Mouse (Mus musculus): ENCODE results near the gene Pabpc1l. TPM values are rescaled to one million over a fixed set of nuclear protein-coding genes. Genes with fewer than 3 reads are reported as not detected.

Pabpc1l gene
- total and polyA plus RNA-seq, 3 experiments = 0.32 to 0.90 (median 0.63) TPM

GRCm38 (mm10) chr2:164006932-164007331, 18.3 kb upstream of the Pabpc1l start:
- Histone ChIP-seq H3K79me2 (replicated peaks; ENCODE audit: control insufficient read depth, insufficient read depth, low read length) (peaks cover 31% of the 10 kb centered on the region), H3K4me3 (no peak overlapping the region), H3K27me3 (ENCODE audit: control insufficient read depth, insufficient read depth, low read length) (no peaks in the 10 kb centered on the region), H3K36me3 (ENCODE audit: control insufficient read depth, insufficient read depth, low read length) (peaks cover 24% of the 10 kb centered on the region), H3K9ac (ENCODE audit: low read depth, low read length) (no peak overlapping the region), H3K27ac (0 out of 2 replicates have a peak overlapping the region, but pooled peaks have one; percentile 28), H3K4me1 (ENCODE audit: control insufficient read depth, insufficient read depth, low read length) (peaks cover 28% of the 10 kb centered on the region)
- no peak for TF ChIP-seq CTCF (IDR thresholded peaks at IDR 0.05)
- no peak for TF ChIP-seq EP300 (IDR thresholded peaks at IDR 0.05; ENCODE audit: insufficient read depth, low read depth, low read length)
- no peak for TF ChIP-seq POLR2A (IDR thresholded peaks at IDR 0.05; ENCODE audit: insufficient read depth, low read depth, low read length)
- DNase-seq = peak; percentile 39 to 45
- intact Hi-C loops (cut with DNase I) = no loop called here
- 51% methylated on average over 10 of the region's 10 CpGs for WGBS

GRCm38 (mm10) chr2:164007547-164007946, 17.7 kb upstream of the Pabpc1l start:
- Histone ChIP-seq H3K27me3 (ENCODE audit: control insufficient read depth, insufficient read depth, low read length) (no peaks in the 10 kb centered on the region), H3K79me2 (replicated peaks; ENCODE audit: control insufficient read depth, insufficient read depth, low read length) (peaks cover 27% of the 10 kb centered on the region), H3K36me3 (ENCODE audit: control insufficient read depth, insufficient read depth, low read length) (peaks cover 29% of the 10 kb centered on the region), H3K9ac (ENCODE audit: low read depth, low read length) (no peak overlapping the region), H3K4me1 (ENCODE audit: control insufficient read depth, insufficient read depth, low read length) (peaks cover 28% of the 10 kb centered on the region), H3K27ac (no peak overlapping the region), H3K4me3 (no peak overlapping the region)
- WGBS = 84% methylated on average over 8 of the region's 8 CpGs
- DNase-seq = no peak
- TF ChIP-seq POLR2A (IDR thresholded peaks at IDR 0.05; ENCODE audit: insufficient read depth, low read depth, low read length) (no peak), EP300 (IDR thresholded peaks at IDR 0.05; ENCODE audit: insufficient read depth, low read depth, low read length) (no peak), CTCF (IDR thresholded peaks at IDR 0.05) (no peak)
- intact Hi-C loops (cut with DNase I) = no loop called here

- Histone ChIP-seq H3K27ac (no peak overlapping the region), H3K4me1 (ENCODE audit: control insufficient read depth, insufficient read depth, low read length) (peaks cover 25% of the 10 kb centered on the region), H3K79me2 (replicated peaks; ENCODE audit: control insufficient read depth, insufficient read depth, low read length) (peaks cover 25% of the 10 kb centered on the region), H3K27me3 (ENCODE audit: control insufficient read depth, insufficient read depth, low read length) (no peaks in the 10 kb centered on the region), H3K36me3 (ENCODE audit: control insufficient read depth, insufficient read depth, low read length) (peaks cover 33% of the 10 kb centered on the region), H3K4me3 (no peak overlapping the region), H3K9ac (ENCODE audit: low read depth, low read length) (no peak overlapping the region)
- no peak for DNase-seq
- WGBS = 66% methylated on average over 2 of the region's 2 CpGs
- TF ChIP-seq CTCF (IDR thresholded peaks at IDR 0.05) = no peak
- no peak for TF ChIP-seq EP300 (IDR thresholded peaks at IDR 0.05; ENCODE audit: insufficient read depth, low read depth, low read length)
- no peak for TF ChIP-seq POLR2A (IDR thresholded peaks at IDR 0.05; ENCODE audit: insufficient read depth, low read depth, low read length)
- intact Hi-C loops (cut with DNase I) = no loop called here
Observed at GRCm38 (mm10) chr2:164007987-164008545, 17.2 kb upstream of the Pabpc1l start.

GRCm38 (mm10) chr2:164009227-164009626, 16.0 kb upstream of the Pabpc1l start:
- H3K36me3 ChIP-seq (ENCODE audit: control insufficient read depth, insufficient read depth, low read length) = peaks cover 34% of the 10 kb centered on the region
- H3K27ac ChIP-seq = peak overlapping the region; percentile 49
- no peak for TF ChIP-seq CTCF (IDR thresholded peaks at IDR 0.05)
- TF ChIP-seq EP300 (IDR thresholded peaks at IDR 0.05; ENCODE audit: insufficient read depth, low read depth, low read length) = no peak
- no peak; the same call in 1 of the 2 replicates for TF ChIP-seq POLR2A (IDR thresholded peaks at IDR 0.05; ENCODE audit: insufficient read depth, low read depth, low read length)
- H3K4me3 ChIP-seq = no peak overlapping the region
- 48% methylated on average over 6 of the region's 6 CpGs for WGBS
- intact Hi-C loops (cut with DNase I) = no loop called here
- H3K27me3 ChIP-seq (ENCODE audit: control insufficient read depth, insufficient read depth, low read length) = no peaks in the 10 kb centered on the region
- H3K9ac ChIP-seq (ENCODE audit: low read depth, low read length) = no peak overlapping the region
- H3K79me2 ChIP-seq (replicated peaks; ENCODE audit: control insufficient read depth, insufficient read depth, low read length) = peaks cover 21% of the 10 kb centered on the region
- H3K4me1 ChIP-seq (ENCODE audit: control insufficient read depth, insufficient read depth, low read length) = peaks cover 23% of the 10 kb centered on the region
- peak in 1 of 2 experiments; percentile 18 for DNase-seq

- intact Hi-C loops (cut with DNase I) = loop anchor here (5.0 kb wide), 1 partner anchor 57 kb away; no protein-coding TSS in a partner anchor
- H3K27ac ChIP-seq = no peak overlapping the region
- TF ChIP-seq POLR2A (IDR thresholded peaks at IDR 0.05; ENCODE audit: insufficient read depth, low read depth, low read length) = no peak
- TF ChIP-seq EP300 (IDR thresholded peaks at IDR 0.05; ENCODE audit: insufficient read depth, low read depth, low read length) = no peak
- no peak for TF ChIP-seq CTCF (IDR thresholded peaks at IDR 0.05)
- no peak for DNase-seq
- peaks cover 21% of the 10 kb centered on the region for H3K79me2 ChIP-seq (replicated peaks; ENCODE audit: control insufficient read depth, insufficient read depth, low read length)
- no peaks in the 10 kb centered on the region for H3K27me3 ChIP-seq (ENCODE audit: control insufficient read depth, insufficient read depth, low read length)
- no peak overlapping the region for H3K9ac ChIP-seq (ENCODE audit: low read depth, low read length)
- no peak overlapping the region for H3K4me3 ChIP-seq
- H3K36me3 ChIP-seq (ENCODE audit: control insufficient read depth, insufficient read depth, low read length) = peaks cover 27% of the 10 kb centered on the region
- 65% methylated on average over 5 of the region's 5 CpGs for WGBS
- peaks cover 18% of the 10 kb centered on the region for H3K4me1 ChIP-seq (ENCODE audit: control insufficient read depth, insufficient read depth, low read length)
Observed at GRCm38 (mm10) chr2:164010496-164010895, 14.8 kb upstream of the Pabpc1l start.

- peaks cover 23% of the 10 kb centered on the region for H3K36me3 ChIP-seq (ENCODE audit: control insufficient read depth, insufficient read depth, low read length)
Observed at GRCm38 (mm10) chr2:164010944-164011343, 14.3 kb upstream of the Pabpc1l start.

More at GRCm38 (mm10) chr2:164010944-164011343, 14.3 kb upstream of the Pabpc1l start:
- intact Hi-C loops (cut with DNase I) = loop anchor here (5.0 kb wide), 1 partner anchor 56 kb away; no protein-coding TSS in a partner anchor
- 61% methylated on average over 3 of the region's 3 CpGs for WGBS
- Histone ChIP-seq H3K9ac (ENCODE audit: low read depth, low read length) (no peak overlapping the region), H3K27me3 (ENCODE audit: control insufficient read depth, insufficient read depth, low read length) (no peaks in the 10 kb centered on the region), H3K79me2 (replicated peaks; ENCODE audit: control insufficient read depth, insufficient read depth, low read length) (peaks cover 21% of the 10 kb centered on the region), H3K4me1 (ENCODE audit: control insufficient read depth, insufficient read depth, low read length) (peaks cover 17% of the 10 kb centered on the region), H3K4me3 (no peak overlapping the region), H3K27ac (no peak overlapping the region)
- no peak for DNase-seq
- TF ChIP-seq POLR2A (IDR thresholded peaks at IDR 0.05; ENCODE audit: insufficient read depth, low read depth, low read length) = no peak
- TF ChIP-seq CTCF (IDR thresholded peaks at IDR 0.05) = no peak
- no peak for TF ChIP-seq EP300 (IDR thresholded peaks at IDR 0.05; ENCODE audit: insufficient read depth, low read depth, low read length)

Measured in heart, adult 2 months (tissue).